Mouse (Mus musculus): Measurements from ENCODE around the gene Pgs1.

GRCm38 (mm10) chr11:117973569-117973968 lies 12.5 kb upstream of the Pgs1 start:
- TF ChIP-seq CTCF (IDR thresholded peaks at IDR 0.05) (no peak), POLR2A (IDR thresholded peaks at IDR 0.05; ENCODE audit: insufficient read depth, low read depth, low read length) (no peak), EP300 (IDR thresholded peaks at IDR 0.05; ENCODE audit: insufficient read depth, low read depth, low read length) (no peak)
